Mouse (Mus musculus) layer of hippocampus, adult 6 months (tissue): ENCODE results near the gene Pfkfb4. TPM values are rescaled to one million over a fixed set of nuclear protein-coding genes. Genes with fewer than 3 reads are reported as not detected.

ENCODE experiments used
- long read RNA-seq, 2 experiments: library from polyadenylated mRNA; unstranded; transcript quantifications; one replicate each; pipeline ENCODE4 v2.0.0; 2019 to 2020
- microRNA-seq: library from miRNA; unstranded; fragments of <30 nt; microRNA quantifications from one replicate; pipeline ENCODE4 v1.2.0, GENCODE M21; 2020
- polyA plus RNA-seq: library from polyadenylated mRNA; unstranded; fragments of <200 nt; fragmentation: Nextera tagmentation; gene quantifications from 2 replicates; pipeline ENCODE4 v1.2.3, GENCODE M21; 2021

Gene Pfkfb4
- 4.7 and 5.6 TPM in 2 replicates for polyA plus RNA-seq
- long read RNA-seq, experiment 1, transcript Pfkfb4-203 (14 exons, 3,488 nt), result major isoform, 8 of 15 reads
- long read RNA-seq, experiment 1, partial matches to known transcripts, result 1 of 15 reads
- long read RNA-seq, experiment 1, other reads (novel, unspliced or antisense), result 4 of 15 reads
- long read RNA-seq, experiment 2, transcript Pfkfb4-203 (14 exons, 3,488 nt), result major isoform, 51 of 81 reads
- long read RNA-seq, experiment 2, partial matches to known transcripts, result 9 of 81 reads
- long read RNA-seq, experiment 2, other reads (novel, unspliced or antisense), result 13 of 81 reads

GRCm38 (mm10) chr9:108991428-108992084, at the start of gene Pfkfb4:
Gene Pfkfb4, plus strand, starts transcription at chr9:108991778.

DNA sequence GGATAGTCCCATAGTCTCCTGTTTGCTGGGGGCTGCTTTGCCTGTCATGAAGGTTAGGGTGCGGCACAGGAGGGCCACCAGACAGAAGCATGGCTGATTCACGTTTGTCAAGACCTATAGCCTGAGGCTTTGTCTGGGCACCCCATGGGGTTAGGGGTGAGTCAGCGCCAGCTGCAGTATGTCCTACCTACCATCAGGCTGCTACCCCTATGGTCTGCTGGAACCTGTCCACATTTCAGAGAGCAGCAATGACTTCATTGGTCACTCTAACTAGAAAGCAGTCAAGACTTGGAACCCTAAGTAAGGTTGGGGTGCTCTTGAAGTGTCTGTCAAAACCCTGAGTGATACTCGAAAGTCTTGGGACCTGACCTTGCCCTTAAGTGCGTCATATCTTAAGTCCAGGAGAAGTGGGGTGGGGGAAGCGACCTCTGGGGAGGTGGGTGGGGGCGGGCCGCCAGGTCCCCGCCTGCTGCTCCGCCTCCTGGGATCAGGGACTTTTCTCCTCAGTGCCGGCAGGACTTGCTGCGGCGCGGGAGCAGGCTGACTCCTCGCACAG, 38.4 kb upstream of the Pfkfb4 start, which contains the start of gene Col7a1:
Gene Col7a1, plus strand, starts transcription at position 506 of the 556 bp plus-strand sequence.

GRCm38 (mm10) chr9:108985710-108986109, 5.9 kb upstream of the Pfkfb4 start, which contains the start of gene Ucn2:
Gene Ucn2, plus strand, starts transcription at chr9:108986010.

GRCm38 (mm10) chr9:109038086-109038895, 46.7 kb downstream of the Pfkfb4 start, which contains the start of gene Shisa5:
Gene Shisa5, plus strand, starts transcription at chr9:109038565.

GRCm38 (mm10) chr9:109059136-109059903, 67.7 kb downstream of the Pfkfb4 start, which contains the start of gene Trex1:
Gene Trex1, minus strand, starts transcription at chr9:109059734.

GRCm38 (mm10) chr9:109073661-109074573, 82.3 kb downstream of the Pfkfb4 start, which contains the start of gene Atrip:
Gene Atrip, minus strand, starts transcription at chr9:109074124.

Small RNAs within 50 kb of the gene (microRNA-seq; reads per million reads assigned to microRNA genes)
- gene Mir711, result not detected

Other genes with a start within 250 kb of the Pfkfb4 start
- 31.9 and 32.7 TPM in 2 replicates for gene Ip6k2, start 208.0 kb upstream of the Pfkfb4 start, polyA plus RNA-seq
- gene Nckipsd, start 183.4 kb upstream of the Pfkfb4 start, polyA plus RNA-seq, result 45.0 and 53.8 TPM in 2 replicates
- gene Celsr3, start 165.5 kb upstream of the Pfkfb4 start, polyA plus RNA-seq, result 1.8 and 3.7 TPM in 2 replicates
- gene Slc26a6, start 138.5 kb upstream of the Pfkfb4 start, polyA plus RNA-seq, result 9.3 and 12.2 TPM in 2 replicates
- 1.0 and 2.9 TPM in 2 replicates for gene Tmem89, start 77.2 kb upstream of the Pfkfb4 start, polyA plus RNA-seq
- 652 and 670 TPM in 2 replicates for gene Uqcrc1, start 55.1 kb upstream of the Pfkfb4 start, polyA plus RNA-seq
- gene Col7a1, start 38.2 kb upstream of the Pfkfb4 start, polyA plus RNA-seq, result not detected in 2 replicates
- not detected in 2 replicates for gene Ucn2, start 5.8 kb upstream of the Pfkfb4 start, polyA plus RNA-seq
- gene Shisa5, start 46.8 kb downstream of the Pfkfb4 start, polyA plus RNA-seq, result 119 and 124 TPM in 2 replicates
- gene Trex1, start 68.0 kb downstream of the Pfkfb4 start, polyA plus RNA-seq, result 12.0 and 12.5 TPM in 2 replicates
- gene Atrip, start 82.3 kb downstream of the Pfkfb4 start, polyA plus RNA-seq, result 19.7 and 20.0 TPM in 2 replicates
- 3.6 and 4.4 TPM in 2 replicates for gene Ccdc51, start 90.7 kb downstream of the Pfkfb4 start, polyA plus RNA-seq
- 619 and 702 TPM in 2 replicates for gene Tma7, start 90.8 kb downstream of the Pfkfb4 start, polyA plus RNA-seq
- 15.1 and 22.6 TPM in 2 replicates for gene Plxnb1, start 103.6 kb downstream of the Pfkfb4 start, polyA plus RNA-seq
- gene Fbxw21, start 170.3 kb downstream of the Pfkfb4 start, polyA plus RNA-seq, result not detected in 2 replicates
- 0.10 and 0.36 TPM in 2 replicates for gene Fbxw13, start 204.2 kb downstream of the Pfkfb4 start, polyA plus RNA-seq
- not detected in 2 replicates for gene Fbxw20, start 243.0 kb downstream of the Pfkfb4 start, polyA plus RNA-seq